Mouse (Mus musculus) megakaryocyte, embryonic 14.5 days (primary cell): ENCODE measurements around the gene Fam173b. TPM values are rescaled to one million over a fixed set of nuclear protein-coding genes. Genes with fewer than 3 reads are reported as not detected.

Source experiments
- H3K27me3 ChIP-seq: replicated peaks from 2 replicates; pipeline ENCODE3; 2012; ENCODE audit warnings: inconsistent platforms
- H3K36me3 ChIP-seq: replicated peaks from 2 replicates; pipeline ENCODE3; 2012; ENCODE audit warnings: low read length, inconsistent platforms, mixed read lengths
- H3K4me1 ChIP-seq: 2 replicates; pipeline ENCODE4 v1.6.1; 2012; ENCODE audit warnings: inconsistent platforms
- H3K4me3 ChIP-seq: replicated peaks from 2 replicates; pipeline ENCODE3; 2012; ENCODE audit warnings: moderate library complexity, mild to moderate bottlenecking, inconsistent platforms
- H3K9me3 ChIP-seq: 2 replicates; pipeline ENCODE4 v1.6.1; 2012; ENCODE audit warnings: inconsistent platforms
- FLI1 ChIP-seq: IDR thresholded peaks from 2 replicates; pipeline ENCODE4 v1.6.1; 2012; ENCODE audit warnings: low read length, inconsistent platforms, mixed read lengths
- GATA1 ChIP-seq: IDR thresholded peaks from 3 replicates; pipeline ENCODE4 v1.6.1; 2012; ENCODE audit warnings: mixed read lengths, low read length, inconsistent platforms, borderline replicate concordance
- polyA plus RNA-seq: library from polyadenylated mRNA; stranded (reverse); fragments of >175 nt; gene quantifications from 2 replicates; pipeline ENCODE4 v1.2.3, GENCODE M21; 2012; ENCODE audit warnings: low replicate concordance; ENCODE audit not compliant: insufficient read depth

Fam173b gene
- 2.1 and 3.6 TPM in 2 replicates for polyA plus RNA-seq

- peak within 1 kb of the TSS; percentile 98 for H3K4me3 ChIP-seq
- no peaks in the 10 kb centered on the region for H3K9me3 ChIP-seq
- H3K27me3 ChIP-seq: no peaks in the 10 kb centered on the region
- peaks cover 21% of the 10 kb centered on the region for H3K36me3 ChIP-seq
- TF ChIP-seq GATA1: no peak
- peak; percentile 50; the same call in 1 of the 2 replicates for TF ChIP-seq FLI1
- H3K4me1 ChIP-seq: peaks cover 55% of the 10 kb centered on the region
Observed at GRCm38 (mm10) chr15:31601646-31602374, at the start of gene Fam173b, which contains the start of gene Cct5. Fam173b (plus strand) TSS chr15:31601852. Cct5 (minus strand) TSS chr15:31601804.

GRCm38 (mm10) chr15:31554855-31555254 lies 46.8 kb upstream of the Fam173b start:
- TF ChIP-seq FLI1: no peak
- no peak for TF ChIP-seq GATA1
- Histone ChIP-seq H3K27me3 (no peaks in the 10 kb centered on the region), H3K36me3 (no peaks in the 10 kb centered on the region), H3K4me3 (no peak overlapping the region), H3K9me3 (peaks cover 11% of the 10 kb centered on the region), H3K4me1 (peaks cover 19% of the 10 kb centered on the region)

GRCm38 (mm10) chr15:31561390-31561789 lies 40.3 kb upstream of the Fam173b start:
- Histone ChIP-seq H3K9me3 (peaks cover 27% of the 10 kb centered on the region), H3K27me3 (no peaks in the 10 kb centered on the region), H3K36me3 (no peaks in the 10 kb centered on the region), H3K4me1 (peaks cover 16% of the 10 kb centered on the region), H3K4me3 (no peak overlapping the region)
- TF ChIP-seq GATA1 (no peak), FLI1 (no peak)

GRCm38 (mm10) chr15:31561976-31562375 lies 39.7 kb upstream of the Fam173b start:
- Histone ChIP-seq H3K4me1 (peaks cover 19% of the 10 kb centered on the region), H3K4me3 (no peak overlapping the region), H3K36me3 (no peaks in the 10 kb centered on the region), H3K9me3 (peaks cover 27% of the 10 kb centered on the region), H3K27me3 (no peaks in the 10 kb centered on the region)
- no peak for TF ChIP-seq GATA1
- TF ChIP-seq FLI1: no peak

- H3K4me1 ChIP-seq: peaks cover 22% of the 10 kb centered on the region
- no peak overlapping the region for H3K4me3 ChIP-seq
- peaks cover 23% of the 10 kb centered on the region for H3K9me3 ChIP-seq
- TF ChIP-seq GATA1 (no peak), FLI1 (no peak)
- H3K27me3 ChIP-seq: no peaks in the 10 kb centered on the region
- no peaks in the 10 kb centered on the region for H3K36me3 ChIP-seq
Observed at GRCm38 (mm10) chr15:31562847-31563246, 38.8 kb upstream of the Fam173b start.

- Histone ChIP-seq H3K27me3 (no peaks in the 10 kb centered on the region), H3K9me3 (peaks cover 22% of the 10 kb centered on the region), H3K4me3 (no peak overlapping the region), H3K36me3 (no peaks in the 10 kb centered on the region), H3K4me1 (peaks cover 29% of the 10 kb centered on the region)
- no peak for TF ChIP-seq FLI1
- no peak for TF ChIP-seq GATA1
Observed at GRCm38 (mm10) chr15:31563577-31564546, 37.8 kb upstream of the Fam173b start.

- Histone ChIP-seq H3K36me3 (no peaks in the 10 kb centered on the region), H3K9me3 (peaks cover 13% of the 10 kb centered on the region), H3K4me3 (no peak within 1 kb of the TSS), H3K27me3 (no peaks in the 10 kb centered on the region), H3K4me1 (peaks cover 40% of the 10 kb centered on the region)
- TF ChIP-seq GATA1 (no peak), FLI1 (no peak)
Observed at GRCm38 (mm10) chr15:31565184-31565583, 36.5 kb upstream of the Fam173b start, which contains the start of gene Cmbl. Cmbl (plus strand) TSS chr15:31565389.

GRCm38 (mm10) chr15:31565786-31566185 lies 35.9 kb upstream of the Fam173b start:
- Histone ChIP-seq H3K27me3 (peaks cover 2% of the 10 kb centered on the region), H3K4me1 (peaks cover 46% of the 10 kb centered on the region), H3K4me3 (no peak overlapping the region), H3K36me3 (no peaks in the 10 kb centered on the region), H3K9me3 (peaks cover 13% of the 10 kb centered on the region)
- TF ChIP-seq FLI1 (no peak), GATA1 (no peak)

- Histone ChIP-seq H3K4me3 (no peak overlapping the region), H3K4me1 (peaks cover 62% of the 10 kb centered on the region), H3K36me3 (no peaks in the 10 kb centered on the region), H3K9me3 (peaks cover 1% of the 10 kb centered on the region; the same call in 1 of the 2 replicates), H3K27me3 (peaks cover 2% of the 10 kb centered on the region)
- TF ChIP-seq GATA1: no peak
- TF ChIP-seq FLI1: no peak
Observed at GRCm38 (mm10) chr15:31567431-31567830, 34.2 kb upstream of the Fam173b start.
